Mouse (Mus musculus) embryonic facial prominence, embryonic 10.5 days (tissue): ENCODE results near the gene Gm17332. TPM values are rescaled to one million over a fixed set of nuclear protein-coding genes. Genes with fewer than 3 reads are reported as not detected.

Experiments
- polyA plus RNA-seq: library from polyadenylated mRNA; unstranded; fragments of >200 nt; fragmentation: Nextera tagmentation; extraction: Ambion mirVana; gene quantifications from 2 replicates; pipeline ENCODE4 v1.2.1, GENCODE M21; 2016

Gene Gm17332
- polyA plus RNA-seq, 1 experiment from 2014 or later, result not detected

Other genes with a start within 250 kb of the Gm17332 start
- gene Erlec1, start 228.1 kb downstream of the Gm17332 start, polyA plus RNA-seq, result 7.3 TPM in 2 replicates
- gene Chac2, start 196.1 kb downstream of the Gm17332 start, polyA plus RNA-seq, result 10.1 and 11.7 TPM in 2 replicates
- gene Stc2, start 187.6 kb upstream of the Gm17332 start, polyA plus RNA-seq, result 1.5 and 2.1 TPM in 2 replicates